Mouse (Mus musculus): ENCODE measurements around the gene Wwc2. TPM values are rescaled to one million over a fixed set of nuclear protein-coding genes. Genes with fewer than 3 reads are reported as not detected.

Wwc2 gene
- polyA plus RNA-seq, 1 experiment from 2014 or later, result 18.0 TPM

Other genes with a start within 250 kb of the Wwc2 start
- not detected in 2 replicates for gene Cldn24, start 168.8 kb downstream of the Wwc2 start, polyA plus RNA-seq (2015; fragmentation: Nextera tagmentation; extraction: Ambion mirVana)
- not detected in 2 replicates for gene Cldn22, start 166.4 kb downstream of the Wwc2 start, polyA plus RNA-seq (2015; fragmentation: Nextera tagmentation; extraction: Ambion mirVana)
- gene Dctd, start 108.2 kb upstream of the Wwc2 start, polyA plus RNA-seq (2015; fragmentation: Nextera tagmentation; extraction: Ambion mirVana), result 36.7 and 36.8 TPM in 2 replicates